Comparison of ENCODE assay signal across 15 mouse cellular contexts in genomic region chr17:46021760-46022159, GRCm38 (mm10).
"Had no signal": no experiment of that assay in that cellular context is flagged by ENCODE, and none has a peak within 500 bp of the region (broad histone marks: within the 10 kb centered on the region; RNA-seq: fewer than 3 reads in every experiment).

No protein-coding gene starts in this region.

- ATAC-seq: midbrain, embryonic 16.5 days had no signal

- H3K27ac ChIP-seq: midbrain, embryonic 10.5 days; midbrain, embryonic 12.5 days; neural tube, embryonic 12.5 days; stomach, embryonic 15.5 days; stomach, postnatal 0 days had no signal

- DNase-seq: lung, adult 18-20 months; lung, embryonic 14.5 days; lung, postnatal 10 days; lung, postnatal 4 days; midbrain, embryonic 14.5 days; right cerebral cortex, postnatal 14 days; thymus, adult 2 months; thymus, postnatal 25 days; thymus, postnatal 4 days had no signal

- H3K4me2 ChIP-seq: lung, embryonic 14.5 days; midbrain, embryonic 12.5 days; neural tube, embryonic 12.5 days; stomach, embryonic 15.5 days had no signal

- H3K4me3 ChIP-seq: midbrain, embryonic 10.5 days; midbrain, embryonic 12.5 days; neural tube, embryonic 12.5 days; stomach, embryonic 15.5 days had no signal

- H3K9ac ChIP-seq: lung, embryonic 14.5 days; midbrain, embryonic 12.5 days; neural tube, embryonic 12.5 days; stomach, embryonic 15.5 days had no signal

- H3K9me3 ChIP-seq: midbrain, embryonic 10.5 days; midbrain, embryonic 12.5 days; neural tube, embryonic 12.5 days; stomach, embryonic 15.5 days had no signal

- H3K27me3 ChIP-seq: midbrain, embryonic 12.5 days; neural tube, embryonic 12.5 days; stomach, embryonic 15.5 days had no signal
